Mouse (Mus musculus) midbrain, postnatal 0 days (tissue): ENCODE data around the gene Cdsn. TPM values are rescaled to one million over a fixed set of nuclear protein-coding genes. Genes with fewer than 3 reads are reported as not detected.

Source experiments
- ATAC-seq: fragments of 200-750 bp; cut with Nextera tagmentation; 2 replicates; pipeline ENCODE4 v1.8.0; 2017; ENCODE audit warnings: moderate number of reproducible peaks, mild to moderate bottlenecking, moderate TSS enrichment, moderate library complexity; ENCODE audit not compliant: low FRiP score
- DNase-seq: peaks from one replicate; pipeline ENCODE4 v3.0.0-alpha.2; 2015; ENCODE audit warnings: low spot score
- H3K27ac ChIP-seq: fragments of 300-500 bp; sonication (generic); 2 replicates; pipeline ENCODE4 v1.5.1; 2014; ENCODE audit warnings: low read depth, mild to moderate bottlenecking, low read length, mixed read lengths
- H3K27me3 ChIP-seq: fragments of 300-500 bp; sonication (generic); 2 replicates; pipeline ENCODE4 v1.6.1; 2014; ENCODE audit warnings: low read length, control low read depth, mixed read lengths; ENCODE audit not compliant: insufficient read depth
- H3K36me3 ChIP-seq: fragments of 300-500 bp; sonication (generic); 2 replicates; pipeline ENCODE4 v1.6.1; 2014; ENCODE audit warnings: low read length, control low read depth, mixed read lengths; ENCODE audit not compliant: insufficient read depth
- H3K4me1 ChIP-seq: fragments of 300-500 bp; sonication (generic); 2 replicates; pipeline ENCODE4 v1.6.1; 2014; ENCODE audit warnings: mild to moderate bottlenecking, control low read depth, antibody characterized with exemption, low read length, mixed read lengths; ENCODE audit not compliant: insufficient read depth
- H3K4me2 ChIP-seq: fragments of 300-500 bp; sonication (generic); 2 replicates; pipeline ENCODE4 v1.6.1; 2014; ENCODE audit warnings: low read depth, mild to moderate bottlenecking, low read length, mixed read lengths; ENCODE audit not compliant: poor library complexity, severe bottlenecking
- H3K4me3 ChIP-seq: fragments of 300-500 bp; sonication (generic); 2 replicates; pipeline ENCODE4 v1.5.1; 2014; ENCODE audit warnings: low read depth, mild to moderate bottlenecking, low read length, moderate library complexity
- H3K9ac ChIP-seq: fragments of 300-500 bp; sonication (generic); replicated peaks from 2 replicates; pipeline ENCODE4 v1.6.1; 2014; ENCODE audit warnings: mild to moderate bottlenecking, low read length, moderate library complexity, mixed read lengths; ENCODE audit not compliant: poor library complexity, severe bottlenecking
- H3K9me3 ChIP-seq: fragments of 300-500 bp; sonication (generic); 2 replicates; pipeline ENCODE4 v1.6.1; 2016; ENCODE audit warnings: low read length, control low read depth
- CTCF ChIP-seq: IDR thresholded peaks from 2 replicates; pipeline ENCODE4 v1.5.1; 2016; ENCODE audit warnings: antibody characterized with exemption, mild to moderate bottlenecking
- WGBS: fragments of 180-500 bp; shearing (Covaris S2); extraction: QIAGEN DNeasy Blood & Tissue Kit; methylation state at CpG from one replicate; pipeline ENCODE4 v1.1.7; 2014; 5-methylcytosine and 5-hydroxymethylcytosine counted together
- polyA plus RNA-seq: library from polyadenylated mRNA; unstranded; fragments of >200 nt; fragmentation: Nextera tagmentation; extraction: Ambion mirVana; gene quantifications from 2 replicates; pipeline ENCODE4 v1.2.1, GENCODE M21; 2015
- total RNA-seq: library from RNA; depleted of rRNA; stranded (reverse); fragments of >200 nt; gene quantifications from 2 replicates; pipeline ENCODE4 v1.2.3, GENCODE M21; 2014

The Cdsn gene
- total and polyA plus RNA-seq, 2 experiments from 2014 or later = 0.22 to 1.2 TPM

GRCm38 (mm10) chr17:35548636-35549035, 3.3 kb upstream of the Cdsn start:
- Histone ChIP-seq H3K4me3 (no peak overlapping the region), H3K4me2 (no peak overlapping the region), H3K4me1 (no peaks in the 10 kb centered on the region), H3K27ac (no peak overlapping the region), H3K27me3 (no peaks in the 10 kb centered on the region), H3K36me3 (no peaks in the 10 kb centered on the region), H3K9me3 (no peaks in the 10 kb centered on the region), H3K9ac (no peak overlapping the region)
- DNase-seq (no peak), ATAC-seq (no peak)
- no peak for TF ChIP-seq CTCF
- WGBS = 18% methylated on average over 5 of the region's 5 CpGs

DNA sequence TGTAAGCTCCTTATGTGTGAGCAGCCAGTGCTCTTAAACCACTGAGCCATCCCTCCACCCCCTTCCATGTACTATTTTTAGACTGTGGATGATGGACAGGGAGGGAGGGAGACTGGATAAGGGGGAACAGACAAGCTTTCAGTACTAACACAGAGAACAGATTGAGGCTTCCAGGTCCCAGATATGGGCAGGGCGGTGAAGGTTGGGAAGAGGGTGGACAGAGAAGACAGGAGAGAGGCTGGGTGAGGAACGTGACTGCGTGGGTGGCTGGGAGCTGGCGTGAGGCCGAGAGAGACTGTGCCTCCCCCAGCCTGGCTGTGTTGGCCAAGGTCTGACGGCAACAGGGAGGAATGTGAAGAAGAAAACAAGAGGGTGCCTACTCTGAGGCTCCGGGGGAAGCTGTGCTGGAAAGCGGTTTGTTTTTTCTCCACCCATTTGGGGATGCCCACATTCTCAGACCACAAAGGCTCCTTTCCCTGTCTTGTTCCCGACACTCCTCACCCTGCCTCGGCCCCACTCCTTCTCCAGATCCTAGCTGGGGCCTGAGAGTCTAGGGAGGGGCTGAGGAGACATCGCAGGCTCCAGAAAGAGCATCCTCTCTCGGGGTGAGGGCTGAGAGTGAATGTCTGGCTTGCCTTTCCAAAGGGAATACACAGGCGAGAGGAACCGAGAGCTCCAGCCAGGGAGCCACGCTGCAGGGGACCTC, 2.3 kb upstream of the Cdsn start:
- Histone ChIP-seq H3K4me1 (no peaks in the 10 kb centered on the region), H3K9ac (no peak overlapping the region), H3K4me3 (no peak overlapping the region), H3K4me2 (no peak overlapping the region), H3K27ac (no peak overlapping the region), H3K27me3 (no peaks in the 10 kb centered on the region), H3K36me3 (no peaks in the 10 kb centered on the region), H3K9me3 (no peaks in the 10 kb centered on the region)
- DNase-seq (peak; percentile 24), ATAC-seq (no peak)
- TF ChIP-seq CTCF = no peak
- WGBS = 38% methylated on average over 14 of the region's 15 CpGs

DNA sequence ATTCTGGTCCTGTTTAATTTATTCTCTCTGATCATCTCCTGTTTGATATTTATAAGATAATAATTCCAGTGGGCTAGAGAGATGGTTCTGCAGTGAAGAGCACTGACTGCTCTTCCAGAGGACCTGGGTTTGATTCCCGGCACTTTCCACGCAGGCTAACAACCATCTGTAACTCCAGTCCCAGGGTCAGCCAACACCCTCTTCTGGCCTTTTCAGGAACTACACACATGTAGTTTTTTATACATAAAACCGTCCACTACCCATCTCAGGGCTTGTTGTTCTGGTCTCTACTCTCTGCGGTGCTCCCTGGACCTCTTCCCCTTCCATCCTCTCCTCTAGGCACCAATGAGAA, 1.8 kb upstream of the Cdsn start:
- Histone ChIP-seq H3K36me3 (no peaks in the 10 kb centered on the region), H3K4me3 (no peak overlapping the region), H3K4me1 (no peaks in the 10 kb centered on the region), H3K4me2 (no peak overlapping the region), H3K9me3 (no peaks in the 10 kb centered on the region), H3K9ac (no peak overlapping the region), H3K27ac (no peak overlapping the region), H3K27me3 (no peaks in the 10 kb centered on the region)
- no peak for ATAC-seq
- DNase-seq = no peak
- no peak for TF ChIP-seq CTCF
- WGBS = 96% methylated on average over 4 of the region's 4 CpGs

GRCm38 (mm10) chr17:35550871-35551270, 1.1 kb upstream of the Cdsn start:
- Histone ChIP-seq H3K9ac (no peak overlapping the region), H3K4me2 (no peak overlapping the region), H3K4me1 (no peaks in the 10 kb centered on the region), H3K4me3 (no peak overlapping the region), H3K36me3 (no peaks in the 10 kb centered on the region), H3K9me3 (no peaks in the 10 kb centered on the region), H3K27ac (no peak overlapping the region), H3K27me3 (no peaks in the 10 kb centered on the region)
- TF ChIP-seq CTCF = no peak
- ATAC-seq (no peak), DNase-seq (no peak)
- 66% methylated on average over 8 of the region's 8 CpGs for WGBS

GRCm38 (mm10) chr17:35554321-35554720, 2.4 kb downstream of the Cdsn start:
- 81% methylated on average over 5 of the region's 5 CpGs for WGBS
- no peaks in the 10 kb centered on the region for H3K27me3 ChIP-seq
- H3K4me1 ChIP-seq = no peaks in the 10 kb centered on the region
- no peak for TF ChIP-seq CTCF
- no peaks in the 10 kb centered on the region for H3K9me3 ChIP-seq
- H3K4me2 ChIP-seq = no peak overlapping the region
- ATAC-seq (no peak), DNase-seq (no peak)
- H3K36me3 ChIP-seq = no peaks in the 10 kb centered on the region
- no peak overlapping the region for H3K9ac ChIP-seq
- no peak overlapping the region for H3K4me3 ChIP-seq
- no peak overlapping the region for H3K27ac ChIP-seq

GRCm38 (mm10) chr17:35554761-35555397, 3.0 kb downstream of the Cdsn start:
- WGBS = 94% methylated on average over 17 of the region's 18 CpGs
- no peak for TF ChIP-seq CTCF
- no peak overlapping the region for H3K9ac ChIP-seq

More at GRCm38 (mm10) chr17:35554761-35555397, 3.0 kb downstream of the Cdsn start:
- no peak for ATAC-seq
- H3K27ac ChIP-seq = no peak overlapping the region
- H3K4me2 ChIP-seq = no peak overlapping the region
- no peaks in the 10 kb centered on the region for H3K36me3 ChIP-seq
- no peaks in the 10 kb centered on the region for H3K4me1 ChIP-seq
- DNase-seq = no peak
- H3K9me3 ChIP-seq = no peaks in the 10 kb centered on the region
- no peaks in the 10 kb centered on the region for H3K27me3 ChIP-seq
- H3K4me3 ChIP-seq = no peak overlapping the region
